Mouse (Mus musculus) stomach, embryonic 16.5 days (tissue): ENCODE data around the gene Usp31. TPM values are rescaled to one million over a fixed set of nuclear protein-coding genes. Genes with fewer than 3 reads are reported as not detected.

Source experiments
- ATAC-seq: fragments of 200-750 bp; cut with Nextera tagmentation; 2 replicates; pipeline ENCODE4 v1.8.0; 2017; ENCODE audit warnings: moderate number of reproducible peaks, moderate TSS enrichment; ENCODE audit not compliant: insufficient read depth, low FRiP score
- H3K27ac ChIP-seq: fragments of 300-500 bp; sonication (generic); 2 replicates; pipeline ENCODE4 v1.5.1; 2014; ENCODE audit warnings: low read length
- H3K27me3 ChIP-seq: fragments of 300-500 bp; sonication (generic); 2 replicates; pipeline ENCODE4 v1.6.1; 2014; ENCODE audit warnings: low read length, control low read depth, mixed read lengths; ENCODE audit not compliant: control insufficient read depth, insufficient read depth
- H3K36me3 ChIP-seq: fragments of 300-500 bp; sonication (generic); 2 replicates; pipeline ENCODE4 v1.6.1; 2014; ENCODE audit warnings: low read length; ENCODE audit not compliant: control insufficient read depth, insufficient read depth
- H3K4me1 ChIP-seq: fragments of 300-500 bp; sonication (generic); 2 replicates; pipeline ENCODE4 v1.6.1; 2014; ENCODE audit warnings: low read length, control low read depth, mixed read lengths; ENCODE audit not compliant: control insufficient read depth, insufficient read depth
- H3K4me2 ChIP-seq: fragments of 300-500 bp; sonication (generic); 2 replicates; pipeline ENCODE4 v1.6.1; 2014; ENCODE audit warnings: low read depth, low read length, mixed read lengths
- H3K4me3 ChIP-seq: fragments of 300-500 bp; sonication (generic); replicated peaks from 2 replicates; pipeline ENCODE4 v1.5.1; 2014; ENCODE audit warnings: mild to moderate bottlenecking, low read length
- H3K9ac ChIP-seq: fragments of 300-500 bp; sonication (generic); 2 replicates; pipeline ENCODE4 v1.6.1; 2014; ENCODE audit warnings: low read length
- H3K9me3 ChIP-seq: fragments of 300-500 bp; sonication (generic); replicated peaks from 2 replicates; pipeline ENCODE4 v1.6.1; 2016; ENCODE audit warnings: low read length, control low read depth; ENCODE audit not compliant: control insufficient read depth
- WGBS: fragments of 180-500 bp; shearing (Covaris S2); extraction: QIAGEN DNeasy Blood & Tissue Kit; methylation state at CpG from one replicate; pipeline ENCODE4 v1.1.7; 2014; 5-methylcytosine and 5-hydroxymethylcytosine counted together
- polyA plus RNA-seq: library from polyadenylated mRNA; unstranded; fragments of >200 nt; fragmentation: Nextera tagmentation; extraction: Ambion mirVana; gene quantifications from 2 replicates; pipeline ENCODE4 v1.2.1, GENCODE M21; 2015

Usp31 gene
- polyA plus RNA-seq, result 1.4 and 1.7 TPM in 2 replicates

DNA sequence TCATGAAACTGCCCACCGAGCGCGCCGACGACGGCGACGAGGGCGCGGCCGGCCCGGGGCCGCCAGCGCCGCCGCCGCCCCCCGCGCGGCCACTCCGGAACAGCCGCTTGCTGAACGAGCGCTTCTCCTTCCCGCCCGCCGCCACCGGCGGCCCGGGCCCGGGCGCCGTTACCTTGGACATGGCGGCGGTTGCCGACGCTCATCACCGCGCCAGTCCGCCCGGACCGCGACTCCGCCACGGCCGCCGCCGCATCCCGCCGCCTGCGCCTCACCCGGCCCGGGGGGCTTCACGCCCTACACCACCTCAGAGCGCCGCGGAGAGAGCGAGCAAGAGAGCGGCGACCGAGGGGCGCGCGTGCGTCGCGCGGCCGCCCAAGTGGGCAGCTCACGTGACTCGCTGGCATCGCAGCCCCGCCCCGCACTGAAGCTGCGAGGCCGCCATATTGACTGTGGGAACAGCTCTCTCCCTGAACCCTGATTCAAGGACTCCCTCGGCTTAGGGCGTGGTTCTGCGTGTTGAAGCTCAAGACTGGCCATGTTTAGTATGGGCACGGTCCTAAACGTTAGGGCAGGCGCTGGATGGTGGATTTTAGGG, at the start of gene Usp31:
Usp31 (minus strand) TSS at position 181 of the 595 bp plus-strand sequence.
- Histone ChIP-seq H3K4me1 (peaks cover 15% of the 10 kb centered on the region; the same call in 1 of the 2 replicates), H3K27me3 (no peaks in the 10 kb centered on the region), H3K27ac (peak within 1 kb of the TSS; percentile 56; the same call in 1 of the 2 replicates), H3K36me3 (no peaks in the 10 kb centered on the region), H3K9ac (peak within 1 kb of the TSS; percentile 84), H3K9me3 (no peaks in the 10 kb centered on the region), H3K4me3 (peak within 1 kb of the TSS; percentile 67), H3K4me2 (peak within 1 kb of the TSS; percentile 75)
- under 1% methylated on average over 59 of the region's 82 CpGs for WGBS
- peak; percentile 97 for ATAC-seq

DNA sequence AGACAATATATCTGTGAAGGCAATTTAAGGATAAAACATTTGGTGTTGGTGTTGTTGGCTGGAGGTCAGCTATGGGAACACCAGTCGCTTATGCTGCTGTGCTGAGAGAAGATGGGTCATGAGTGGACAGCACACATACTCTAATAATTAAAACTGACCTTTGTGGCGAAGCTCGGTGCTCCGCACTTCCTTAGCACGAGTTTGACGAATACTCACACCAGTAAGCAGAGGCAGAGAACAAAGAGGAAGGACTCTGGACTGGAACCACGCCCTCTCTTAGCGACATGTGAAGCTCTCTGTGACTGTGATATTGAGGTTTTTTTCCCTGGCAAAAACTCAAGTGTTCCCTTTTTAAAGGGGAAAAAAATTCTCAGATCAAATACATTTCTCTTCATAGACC, 47.7 kb upstream of the Usp31 start:
- Histone ChIP-seq H3K4me2 (no peak overlapping the region), H3K4me1 (no peaks in the 10 kb centered on the region), H3K9me3 (no peaks in the 10 kb centered on the region), H3K27ac (no peak overlapping the region), H3K4me3 (no peak overlapping the region), H3K27me3 (no peaks in the 10 kb centered on the region), H3K9ac (no peak overlapping the region), H3K36me3 (no peaks in the 10 kb centered on the region)
- 51% methylated on average over 8 of the region's 8 CpGs for WGBS
- ATAC-seq, result no peak

DNA sequence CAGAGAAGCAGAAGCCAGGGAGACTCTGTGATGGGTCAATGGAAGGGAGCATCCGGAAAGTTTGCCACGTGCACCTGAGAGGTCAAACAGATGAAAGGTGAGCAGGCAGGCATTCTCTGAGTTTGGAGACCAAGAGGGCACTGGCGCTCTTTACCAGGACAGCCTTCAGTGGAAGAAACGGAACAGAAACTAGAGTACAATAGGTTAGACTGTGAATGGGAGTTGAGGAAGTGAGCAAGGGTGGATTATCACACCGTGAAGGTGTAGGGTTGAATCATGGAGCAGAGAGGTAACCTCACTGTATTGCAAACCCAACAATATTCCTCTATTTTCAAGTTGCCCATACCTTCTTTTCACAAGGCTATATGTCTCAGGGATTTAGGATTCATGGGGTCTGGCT, 43.2 kb upstream of the Usp31 start:
- Histone ChIP-seq H3K9ac (no peak overlapping the region), H3K9me3 (no peaks in the 10 kb centered on the region), H3K27ac (no peak overlapping the region), H3K4me1 (no peaks in the 10 kb centered on the region), H3K36me3 (no peaks in the 10 kb centered on the region), H3K27me3 (no peaks in the 10 kb centered on the region), H3K4me3 (no peak overlapping the region), H3K4me2 (no peak overlapping the region)
- no peak for ATAC-seq
- 71% methylated on average over 5 of the region's 5 CpGs for WGBS

DNA sequence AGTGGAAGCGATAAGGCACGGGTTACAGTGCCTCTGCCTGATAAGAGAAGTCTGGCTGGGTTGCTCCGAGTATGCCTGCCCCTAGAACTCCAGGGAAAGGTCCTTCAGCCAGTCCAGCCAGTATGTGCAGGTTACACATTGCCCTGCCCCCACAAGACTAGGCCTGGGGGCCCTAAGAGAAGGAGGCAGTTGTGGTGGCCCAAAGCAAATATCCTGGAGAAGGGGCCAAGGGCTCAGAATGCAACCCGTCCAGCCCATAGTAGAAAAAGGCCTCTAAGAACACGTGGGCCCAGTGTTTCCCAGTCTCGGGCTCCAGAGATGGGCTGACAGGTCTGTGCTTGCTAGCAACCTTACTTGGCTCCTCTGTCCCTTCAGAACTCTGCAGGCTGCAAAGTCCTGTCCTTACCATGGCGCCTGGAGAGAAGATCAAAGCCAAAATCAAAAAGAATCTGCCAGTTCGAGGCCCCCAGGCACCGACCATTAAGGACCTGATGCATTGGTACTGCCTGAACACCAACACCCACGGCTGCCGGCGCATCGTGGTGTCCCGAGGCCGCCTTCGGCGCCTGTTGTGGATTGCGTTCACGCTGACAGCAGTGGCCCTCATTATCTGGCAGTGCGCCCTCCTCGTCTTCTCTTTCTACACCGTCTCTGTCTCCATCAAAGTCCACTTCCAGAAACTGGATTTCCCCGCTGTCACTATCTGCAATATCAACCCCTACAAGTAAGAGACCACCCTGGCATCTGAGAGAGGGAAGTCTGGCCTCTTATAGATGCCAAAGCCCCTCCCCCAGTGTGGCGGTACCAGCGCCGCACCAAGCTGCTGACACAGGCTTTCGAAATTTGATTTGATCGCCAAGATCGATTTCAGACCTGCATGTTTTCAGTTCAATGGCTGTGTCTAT, 30.7 kb upstream of the Usp31 start:
- ATAC-seq, result no peak
- Histone ChIP-seq H3K4me2 (no peak overlapping the region), H3K4me1 (peaks cover 3% of the 10 kb centered on the region; the same call in 1 of the 2 replicates), H3K9ac (no peak overlapping the region), H3K36me3 (no peaks in the 10 kb centered on the region), H3K4me3 (no peak overlapping the region), H3K27me3 (peaks cover 6% of the 10 kb centered on the region; the same call in 1 of the 2 replicates), H3K9me3 (no peaks in the 10 kb centered on the region), H3K27ac (no peak overlapping the region)
- 56% methylated on average over 29 of the region's 29 CpGs for WGBS

DNA sequence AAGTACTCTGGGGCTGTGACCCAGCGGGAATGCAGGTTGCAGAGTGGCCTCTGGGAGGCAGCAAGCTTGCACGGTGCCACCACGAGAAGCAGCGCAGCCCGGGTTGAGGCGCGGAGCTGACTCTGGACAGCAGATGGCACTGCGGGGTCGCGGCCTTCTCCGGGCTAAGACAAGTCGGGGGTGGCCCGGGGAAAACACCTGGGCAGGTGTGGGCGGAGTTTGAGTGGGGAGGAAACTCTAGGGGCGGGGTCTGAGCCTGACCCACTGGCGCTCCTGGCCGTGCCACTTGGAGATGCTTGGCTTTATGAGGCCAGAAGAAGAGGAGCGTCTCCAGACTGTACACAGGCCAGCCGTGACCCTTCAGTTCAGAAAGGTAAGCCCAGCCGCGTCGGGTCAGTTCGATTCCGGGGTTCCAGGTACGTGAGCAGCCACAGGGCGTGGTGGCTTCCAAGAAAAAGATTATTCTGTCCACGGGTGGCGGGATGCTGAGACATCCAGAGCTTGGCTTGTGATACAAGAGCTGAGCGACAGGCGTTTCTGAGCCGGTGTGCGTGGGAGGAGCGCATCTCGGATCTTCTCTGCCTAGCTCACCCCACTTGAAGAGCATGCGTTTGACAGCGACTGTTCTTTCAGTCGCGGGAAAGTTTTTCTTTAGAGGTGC, 27.2 kb upstream of the Usp31 start, which contains the start of gene Scnn1g:
Scnn1g (plus strand) TSS at position 309 of the 661 bp plus-strand sequence.
- peak within 1 kb of the TSS; percentile 28 for H3K9ac ChIP-seq
- H3K4me2 ChIP-seq, result peak within 1 kb of the TSS; percentile 54
- H3K27ac ChIP-seq, result no peak within 1 kb of the TSS

DNA sequence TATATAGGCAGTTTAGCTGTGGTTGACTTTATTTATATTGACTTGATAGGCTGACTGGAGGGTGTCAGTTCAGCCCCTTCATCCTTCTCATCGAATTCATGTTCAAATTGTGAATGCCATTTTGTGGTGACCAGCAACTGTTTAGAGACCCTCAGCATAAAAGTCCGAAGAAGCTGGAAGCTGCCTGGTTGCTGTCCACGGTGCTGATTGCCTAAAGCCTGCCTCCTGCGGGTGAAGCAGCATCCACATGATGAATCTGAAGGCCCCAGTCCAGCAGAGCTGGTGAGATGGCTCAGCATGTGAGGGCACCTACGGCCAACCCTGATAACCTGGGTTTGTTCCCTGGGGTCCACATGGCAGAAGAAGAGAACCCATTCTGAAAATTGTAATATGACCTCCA, 23.2 kb upstream of the Usp31 start:
- 10% methylated on average over 5 of the region's 5 CpGs for WGBS
- Histone ChIP-seq H3K27ac (no peak overlapping the region), H3K27me3 (peaks cover 6% of the 10 kb centered on the region; the same call in 1 of the 2 replicates), H3K9me3 (no peaks in the 10 kb centered on the region), H3K36me3 (no peaks in the 10 kb centered on the region), H3K4me1 (peaks cover 3% of the 10 kb centered on the region; the same call in 1 of the 2 replicates), H3K9ac (no peak overlapping the region), H3K4me2 (no peak overlapping the region), H3K4me3 (no peak overlapping the region)
- ATAC-seq, result no peak

More for the DNA sequence above, 27.2 kb upstream of the Usp31 start, which contains the start of gene Scnn1g:
- H3K4me3 ChIP-seq, result peak within 1 kb of the TSS; percentile 46
- peaks cover 3% of the 10 kb centered on the region; the same call in 1 of the 2 replicates for H3K4me1 ChIP-seq
- H3K9me3 ChIP-seq, result no peaks in the 10 kb centered on the region
- H3K27me3 ChIP-seq, result peaks cover 6% of the 10 kb centered on the region; the same call in 1 of the 2 replicates
- no peaks in the 10 kb centered on the region for H3K36me3 ChIP-seq
- WGBS, result under 1% methylated on average over 38 of the region's 38 CpGs
- ATAC-seq, result peak; percentile 92

DNA sequence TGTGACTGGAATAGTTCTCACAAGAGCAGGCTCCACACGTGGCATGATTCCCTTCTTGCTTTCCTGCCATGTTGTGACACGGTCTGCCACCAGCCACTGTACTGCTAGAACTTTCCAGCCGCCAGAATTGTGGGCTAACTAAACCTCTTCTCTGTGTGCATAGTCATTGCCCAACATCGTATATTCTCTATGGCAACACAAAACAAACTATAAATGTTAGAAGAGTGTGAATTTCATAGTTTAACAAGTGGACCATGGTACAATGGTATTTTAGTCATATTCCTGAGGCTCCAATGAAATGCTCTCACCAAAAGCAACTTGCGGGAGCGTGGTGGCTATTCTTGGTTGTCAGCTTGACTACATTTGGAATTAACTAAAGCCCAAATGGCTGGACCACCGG, 10.0 kb upstream of the Usp31 start:
- no peaks in the 10 kb centered on the region for H3K4me1 ChIP-seq
- H3K27me3 ChIP-seq, result no peaks in the 10 kb centered on the region
- 75% methylated on average over 7 of the region's 7 CpGs for WGBS
- H3K27ac ChIP-seq, result no peak overlapping the region
- no peaks in the 10 kb centered on the region for H3K9me3 ChIP-seq
- no peak overlapping the region for H3K4me3 ChIP-seq
- no peak overlapping the region for H3K4me2 ChIP-seq
- H3K36me3 ChIP-seq, result no peaks in the 10 kb centered on the region
- no peak overlapping the region for H3K9ac ChIP-seq
- no peak for ATAC-seq

DNA sequence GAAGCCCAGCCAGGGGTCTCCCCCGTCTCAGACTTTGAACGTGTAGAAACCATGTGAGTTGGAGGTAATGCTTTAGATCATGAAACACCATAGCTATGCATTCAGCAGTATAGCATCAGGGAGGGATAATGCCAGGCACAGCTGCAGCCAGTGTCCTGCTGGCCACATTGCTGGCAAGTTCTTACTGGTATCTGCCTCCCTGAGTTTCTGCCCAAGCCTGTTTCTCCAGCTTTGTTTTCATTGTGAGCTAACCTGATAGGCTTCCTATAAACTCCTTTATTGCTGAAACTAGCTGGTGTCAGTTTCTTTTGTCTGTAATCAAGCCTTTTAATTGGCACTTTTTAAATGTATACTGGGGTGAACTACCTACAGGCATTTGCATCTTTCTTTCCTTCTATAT, 4.1 kb upstream of the Usp31 start:
- no peak overlapping the region for H3K9ac ChIP-seq
- 57% methylated on average over 2 of the region's 2 CpGs for WGBS
- no peak overlapping the region for H3K4me3 ChIP-seq

More for the DNA sequence above, 4.1 kb upstream of the Usp31 start:
- Histone ChIP-seq H3K36me3 (no peaks in the 10 kb centered on the region), H3K4me1 (0 out of 2 replicates have a peak, but pooled peaks cover 1% of the 10 kb centered on the region), H3K27me3 (no peaks in the 10 kb centered on the region), H3K27ac (peak overlapping the region; percentile 84), H3K9me3 (no peaks in the 10 kb centered on the region), H3K4me2 (no peak overlapping the region)
- ATAC-seq, result no peak
